Mouse (Mus musculus): ENCODE measurements at regions not wholly inside any gene's neighbourhood (a gene's known extent, or its start where the extent isn't known, plus 50 kb on each side); places are given as distances from the start of the nearest gene placed in this dataset.

DNA sequence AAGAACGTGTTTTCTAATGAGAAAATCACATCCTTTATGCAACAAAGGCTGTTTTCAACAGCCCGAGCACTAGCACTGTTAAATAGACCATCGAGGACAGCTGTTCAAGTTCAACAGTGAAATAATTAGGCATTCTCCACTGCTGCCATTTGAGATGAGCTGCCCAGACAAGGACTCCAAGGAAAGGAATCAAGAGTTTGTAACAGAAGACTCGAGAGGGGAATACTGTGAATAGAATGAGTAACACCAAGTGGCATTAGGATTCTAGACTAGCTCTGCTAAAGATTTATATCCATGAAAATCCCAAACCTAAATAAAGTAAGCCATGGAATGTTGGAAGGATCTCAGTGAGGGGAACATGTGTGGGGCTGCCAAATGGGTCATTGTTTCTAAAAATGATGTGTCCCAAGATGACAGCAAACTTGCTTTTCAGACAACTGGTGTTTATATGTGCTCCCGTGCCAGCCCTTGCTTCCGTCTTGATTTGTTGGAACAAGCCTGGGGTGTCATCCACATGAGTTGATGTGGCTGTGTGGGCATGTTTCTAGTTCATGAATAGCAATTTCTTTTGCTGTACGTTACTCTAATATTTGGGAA lies 72.1 kb upstream of the Itga4 start:
- no peak for DNase-seq (ENCODE audit: low read depth, low spot score)

DNA sequence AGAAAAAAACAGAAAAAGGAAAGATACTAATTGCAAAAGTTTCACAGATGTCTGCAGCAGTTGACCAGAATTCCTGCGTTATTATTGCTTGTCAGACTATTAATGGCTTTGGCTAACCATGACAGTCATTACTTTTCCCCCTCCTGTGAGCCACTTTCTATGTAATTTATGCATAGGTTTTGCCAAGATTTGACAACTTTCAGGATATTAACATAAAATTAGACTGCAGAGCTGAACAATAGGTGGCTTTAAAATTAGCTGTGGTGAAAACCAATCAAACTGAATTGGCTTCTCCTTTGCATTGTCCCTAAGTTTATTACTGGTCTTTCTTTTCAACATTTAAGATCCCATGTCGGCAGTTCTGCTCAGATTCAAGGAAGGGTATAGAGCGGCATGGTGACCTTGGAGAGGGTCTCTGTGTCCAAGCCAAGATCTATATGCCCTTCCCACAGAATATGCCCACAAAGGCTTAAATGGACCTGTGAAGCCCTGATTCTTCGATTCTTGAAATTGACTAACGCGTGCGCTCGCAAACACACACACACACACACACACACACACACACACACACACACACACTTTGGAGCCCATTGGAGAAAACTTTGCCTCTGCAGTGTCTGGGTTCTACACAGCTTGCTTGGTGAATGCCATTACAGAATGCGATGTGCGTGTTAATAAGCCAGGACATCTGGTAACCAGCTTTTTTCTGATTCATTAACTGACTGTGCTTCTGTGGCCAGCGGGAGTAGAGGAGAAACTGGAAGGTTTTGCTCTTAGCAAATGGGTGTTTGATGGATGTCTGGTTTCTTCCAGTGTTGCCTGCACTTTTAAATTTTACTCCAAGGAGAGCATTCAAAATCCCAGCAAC lies 69.8 kb upstream of the Itga4 start:
- DNase-seq (ENCODE audit: low read depth, low spot score) = peak; percentile 62

DNA sequence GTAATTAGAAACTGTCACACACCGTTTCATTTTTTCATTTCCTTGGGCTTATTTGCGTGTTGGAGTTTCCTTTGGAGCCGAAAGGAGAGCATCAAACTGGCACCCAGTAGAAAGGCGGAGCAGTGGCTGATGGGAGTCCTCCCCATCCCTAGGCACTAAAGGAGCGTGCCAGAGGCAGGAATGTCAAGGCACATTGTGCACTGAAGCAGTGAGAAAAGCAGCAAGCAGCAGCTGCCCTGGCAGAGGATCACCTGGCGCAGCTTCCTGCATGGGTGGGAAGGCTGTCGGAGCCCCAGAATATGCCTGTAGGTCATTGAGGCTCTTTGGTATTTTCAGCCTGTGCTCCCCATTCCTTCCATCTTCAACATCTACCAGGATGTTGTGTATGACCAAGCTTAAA lies 68.3 kb upstream of the Itga4 start:
- no peak for DNase-seq (ENCODE audit: low read depth, low spot score)

DNA sequence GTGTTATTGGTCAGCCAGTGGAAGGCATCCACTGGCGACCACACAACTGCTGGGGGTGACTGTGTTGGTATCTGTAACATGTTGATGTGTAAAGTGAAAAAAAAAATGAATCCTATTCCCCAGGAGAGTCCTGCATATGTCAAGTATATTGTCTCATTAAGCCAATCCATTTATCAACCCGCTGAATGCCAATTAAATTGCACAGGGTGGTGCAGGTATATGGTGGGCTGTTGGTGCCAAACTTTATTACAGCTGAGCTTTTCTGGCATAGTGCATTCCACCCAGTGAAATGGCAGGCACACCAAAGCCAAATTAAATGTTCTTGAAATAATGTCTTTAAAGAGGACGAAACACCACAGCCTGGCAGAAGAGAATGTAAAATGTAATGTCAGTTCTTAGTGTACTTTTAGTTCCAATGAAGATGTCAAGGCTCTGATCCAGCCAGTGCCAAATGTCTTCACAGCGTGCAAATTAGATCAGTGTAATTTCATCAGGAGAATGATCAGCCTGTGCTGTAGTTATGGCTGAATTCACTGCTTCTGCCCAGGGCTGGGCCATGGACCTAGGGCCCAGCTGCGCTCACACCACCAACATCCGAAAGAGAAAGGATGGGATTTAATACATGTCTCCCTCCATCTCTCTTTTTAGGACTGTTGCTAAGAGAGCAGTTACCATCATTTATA lies 66.6 kb upstream of the Itga4 start:
- DNase-seq (ENCODE audit: low read depth, low spot score) = no peak

DNA sequence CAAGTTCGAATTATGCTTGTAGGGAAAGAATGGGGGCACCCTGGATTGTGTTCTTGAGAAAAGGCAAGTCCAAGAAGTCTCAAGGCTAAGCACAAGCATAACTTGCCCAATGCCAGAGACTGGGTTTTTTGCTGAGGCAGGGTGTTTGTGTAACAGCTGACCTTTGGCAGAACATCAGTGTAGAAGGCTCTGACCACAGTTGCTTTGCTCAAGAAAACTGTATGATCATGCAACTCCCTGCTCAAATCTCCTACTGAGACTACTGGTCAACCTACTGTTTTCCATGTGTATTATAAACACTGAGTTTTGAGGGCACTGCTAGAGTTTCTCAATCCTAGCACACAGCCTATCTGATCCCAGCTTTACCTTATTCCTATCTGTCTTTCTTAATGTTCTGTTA lies 61.4 kb upstream of the Itga4 start:
- DNase-seq (ENCODE audit: low read depth, low spot score) = no peak

DNA sequence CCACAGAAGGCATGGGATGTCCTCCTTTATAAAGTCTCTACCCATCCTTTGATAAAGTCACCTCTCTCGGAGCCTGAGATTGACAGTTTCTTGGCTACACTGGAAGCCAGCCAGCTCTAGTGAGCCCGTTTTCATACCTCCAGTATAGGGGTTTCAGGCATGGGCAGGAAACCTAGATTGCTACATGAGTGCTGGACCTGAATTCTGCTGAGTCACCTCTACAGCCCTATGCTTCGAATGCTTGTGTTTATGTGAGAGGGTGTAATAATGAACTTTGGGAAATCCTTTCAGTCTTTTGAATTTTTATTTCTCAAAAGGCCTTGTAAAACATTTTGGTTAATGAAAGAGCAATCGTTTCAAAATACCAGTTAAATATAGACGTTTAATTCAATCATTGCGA lies 53.5 kb upstream of the Itga4 start:
- DNase-seq (ENCODE audit: low read depth, low spot score) = no peak
